Mouse (Mus musculus): ENCODE data around the gene Galnt9. TPM values are rescaled to one million over a fixed set of nuclear protein-coding genes. Genes with fewer than 3 reads are reported as not detected.

The Galnt9 gene
- polyA plus RNA-seq, 1 experiment, result 0.11 TPM

DNA sequence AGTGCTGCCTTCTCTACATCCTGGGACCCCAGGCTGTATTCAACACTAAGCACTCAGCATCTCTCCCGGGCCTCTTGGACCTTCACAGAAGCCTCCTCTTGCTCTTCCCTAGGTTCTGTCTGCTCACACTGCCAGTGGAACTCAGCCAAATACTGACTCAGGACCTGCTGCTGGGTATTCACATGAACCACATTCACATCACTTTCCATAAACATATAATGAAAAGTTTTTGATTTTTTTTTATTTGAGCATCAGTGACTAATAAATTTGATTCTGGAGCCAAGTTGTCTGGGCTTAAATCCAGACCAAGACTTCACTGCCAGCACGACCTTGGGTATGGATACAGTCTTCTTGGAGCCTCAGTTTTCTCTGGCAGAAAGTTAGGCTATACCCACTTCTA is 3.2 kb upstream of the Galnt9 start:
- H3K27me3 ChIP-seq (ENCODE audit: control insufficient read depth, insufficient read depth, insufficient read length), result peaks cover 49% of the 10 kb centered on the region
- TF ChIP-seq MAX (IDR thresholded peaks at IDR 0.05; ENCODE audit: low read depth), result no peak
- TF ChIP-seq TCF3 (IDR thresholded peaks at IDR 0.05; ENCODE audit: insufficient read length, low read depth), result no peak
- TF ChIP-seq TCF12 (IDR thresholded peaks at IDR 0.05; ENCODE audit: insufficient read depth, poor library complexity, severe bottlenecking), result no peak
- no peak for TF ChIP-seq POLR2AphosphoS2 (IDR thresholded peaks at IDR 0.05; ENCODE audit: insufficient read length, low read depth)
- TF ChIP-seq E2F4 (IDR thresholded peaks at IDR 0.05; ENCODE audit: insufficient read depth), result no peak
- no peak for TF ChIP-seq MYOG (IDR thresholded peaks at IDR 0.05; ENCODE audit: control insufficient read depth in 1 of 3, insufficient read depth in 1 of 3, insufficient read length in 2 of 3, low read depth in 2 of 3)
- no peak for TF ChIP-seq USF1 (IDR thresholded peaks at IDR 0.05; ENCODE audit: low read depth)
- no peak for TF ChIP-seq REST (IDR thresholded peaks at IDR 0.05; ENCODE audit: insufficient read depth, insufficient read length)
- no peak for TF ChIP-seq CEBPB (IDR thresholded peaks at IDR 0.05; ENCODE audit: insufficient read depth, poor library complexity, severe bottlenecking)
- TF ChIP-seq POLR2A (IDR thresholded peaks at IDR 0.05; ENCODE audit: insufficient read length, low read depth), result no peak
- no peak for TF ChIP-seq MYOD1 (IDR thresholded peaks at IDR 0.05; ENCODE audit: control insufficient read depth in 1 of 3, insufficient read length in 2 of 3, low read depth in 2 of 3)
- TF ChIP-seq SRF (IDR thresholded peaks at IDR 0.05; ENCODE audit: control insufficient read depth, insufficient read length, low read depth), result no peak
- no peaks in the 10 kb centered on the region for H3K36me3 ChIP-seq (ENCODE audit: control insufficient read depth, insufficient read depth)
- no peak overlapping the region for H3K4me3 ChIP-seq
- H3K79me2 ChIP-seq (ENCODE audit: control insufficient read depth, insufficient read depth), result no peaks in the 10 kb centered on the region
- no peak overlapping the region for H3ac ChIP-seq (ENCODE audit: control insufficient read depth, insufficient read length)
- H3K4me2 ChIP-seq (ENCODE audit: low read depth), result no peak overlapping the region

DNA sequence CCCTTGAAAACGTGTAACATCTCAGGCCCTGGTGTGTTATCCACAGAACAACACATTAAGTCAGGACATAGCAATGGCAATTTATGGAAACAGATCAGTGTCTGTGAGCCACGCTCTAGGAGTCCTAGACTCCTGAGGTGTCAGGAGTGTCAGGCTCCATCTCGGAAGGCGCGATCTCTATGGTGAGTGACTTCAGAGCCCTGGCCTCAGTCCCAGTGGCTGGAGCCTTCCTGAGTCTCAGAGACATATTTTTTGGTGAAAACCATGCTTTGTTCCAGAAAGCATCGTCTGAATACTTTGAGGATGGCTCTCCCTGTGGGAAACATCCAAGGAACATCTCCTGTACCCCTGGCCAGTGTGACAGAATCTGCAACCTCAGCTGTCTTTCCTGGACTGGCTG is 2.7 kb upstream of the Galnt9 start:
- Histone ChIP-seq H3K4me3 (no peak overlapping the region), H3K36me3 (ENCODE audit: control insufficient read depth, insufficient read depth) (no peaks in the 10 kb centered on the region), H3ac (ENCODE audit: control insufficient read depth, insufficient read length) (no peak overlapping the region), H3K27me3 (ENCODE audit: control insufficient read depth, insufficient read depth, insufficient read length) (peaks cover 52% of the 10 kb centered on the region), H3K79me2 (ENCODE audit: control insufficient read depth, insufficient read depth) (no peaks in the 10 kb centered on the region), H3K4me2 (ENCODE audit: low read depth) (no peak overlapping the region)
- TF ChIP-seq USF1 (IDR thresholded peaks at IDR 0.05; ENCODE audit: low read depth) (no peak), POLR2AphosphoS2 (IDR thresholded peaks at IDR 0.05; ENCODE audit: insufficient read length, low read depth) (no peak), REST (IDR thresholded peaks at IDR 0.05; ENCODE audit: insufficient read depth, insufficient read length) (no peak), MYOD1 (IDR thresholded peaks at IDR 0.05; ENCODE audit: control insufficient read depth in 1 of 3, insufficient read length in 2 of 3, low read depth in 2 of 3) (no peak), TCF12 (IDR thresholded peaks at IDR 0.05; ENCODE audit: insufficient read depth, poor library complexity, severe bottlenecking) (no peak), CEBPB (IDR thresholded peaks at IDR 0.05; ENCODE audit: insufficient read depth, poor library complexity, severe bottlenecking) (no peak), E2F4 (IDR thresholded peaks at IDR 0.05; ENCODE audit: insufficient read depth) (no peak), MYOG (IDR thresholded peaks at IDR 0.05; ENCODE audit: control insufficient read depth in 1 of 3, insufficient read depth in 1 of 3, insufficient read length in 2 of 3, low read depth in 2 of 3) (no peak), MAX (IDR thresholded peaks at IDR 0.05; ENCODE audit: low read depth) (no peak), POLR2A (IDR thresholded peaks at IDR 0.05; ENCODE audit: insufficient read length, low read depth) (no peak), SRF (IDR thresholded peaks at IDR 0.05; ENCODE audit: control insufficient read depth, insufficient read length, low read depth) (no peak), TCF3 (IDR thresholded peaks at IDR 0.05; ENCODE audit: insufficient read length, low read depth) (no peak)

DNA sequence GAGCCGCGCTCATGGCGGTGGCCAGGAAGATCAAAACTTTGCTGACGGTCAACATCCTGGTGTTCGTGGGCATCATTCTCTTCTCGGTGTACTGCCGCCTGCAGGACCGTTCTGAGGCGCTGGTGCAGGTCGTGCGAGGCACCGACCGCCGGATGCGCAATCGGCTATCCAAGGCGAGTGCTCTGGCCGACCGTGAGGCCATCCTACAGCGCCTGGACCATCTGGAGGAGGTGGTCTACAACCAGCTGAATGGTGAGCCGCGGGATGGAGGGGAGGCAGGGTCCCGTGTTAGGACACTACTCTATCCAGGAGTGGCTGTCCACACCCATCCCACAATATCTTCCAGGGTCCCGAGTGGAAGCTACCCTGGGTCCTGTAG is 525 bp downstream of the Galnt9 start:
- H3K27me3 ChIP-seq (ENCODE audit: control insufficient read depth, insufficient read depth, insufficient read length), result peaks cover 67% of the 10 kb centered on the region
- H3K4me3 ChIP-seq, result no peak overlapping the region
- H3K36me3 ChIP-seq (ENCODE audit: control insufficient read depth, insufficient read depth), result no peaks in the 10 kb centered on the region
- no peak overlapping the region for H3K4me2 ChIP-seq (ENCODE audit: low read depth)
- no peak overlapping the region for H3ac ChIP-seq (ENCODE audit: control insufficient read depth, insufficient read length)
- no peak for TF ChIP-seq REST (IDR thresholded peaks at IDR 0.05; ENCODE audit: insufficient read depth, insufficient read length)
- TF ChIP-seq E2F4 (IDR thresholded peaks at IDR 0.05; ENCODE audit: insufficient read depth), result no peak
- no peak for TF ChIP-seq USF1 (IDR thresholded peaks at IDR 0.05; ENCODE audit: low read depth)
- no peak for TF ChIP-seq MYOG (IDR thresholded peaks at IDR 0.05; ENCODE audit: control insufficient read depth in 1 of 3, insufficient read depth in 1 of 3, insufficient read length in 2 of 3, low read depth in 2 of 3)
- TF ChIP-seq MYOD1 (IDR thresholded peaks at IDR 0.05; ENCODE audit: control insufficient read depth in 1 of 3, insufficient read length in 2 of 3, low read depth in 2 of 3), result no peak
- H3K79me2 ChIP-seq (ENCODE audit: control insufficient read depth, insufficient read depth), result no peaks in the 10 kb centered on the region

DNA sequence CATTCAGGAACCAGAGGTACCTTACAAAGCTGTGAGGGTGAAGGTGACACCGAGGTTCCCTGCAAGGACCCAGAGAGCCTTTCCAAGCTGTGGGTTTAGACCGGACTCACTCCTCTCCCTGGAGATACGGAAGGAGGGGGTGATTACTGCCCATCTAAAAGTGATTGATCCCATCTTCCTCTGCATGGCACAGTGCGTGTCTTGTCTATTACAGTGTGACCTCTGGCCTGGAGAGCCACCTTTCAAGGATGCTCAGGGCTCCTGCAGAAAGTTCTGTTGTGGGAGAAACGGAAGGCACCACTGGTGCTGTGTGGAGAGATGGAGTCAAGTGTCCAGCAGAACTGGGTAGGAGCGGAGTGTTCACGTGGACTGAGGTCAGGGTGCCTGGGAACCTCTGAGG is 1.2 kb downstream of the Galnt9 start:
- TF ChIP-seq TCF12 (IDR thresholded peaks at IDR 0.05; ENCODE audit: insufficient read depth, poor library complexity, severe bottlenecking) (no peak), TCF3 (IDR thresholded peaks at IDR 0.05; ENCODE audit: insufficient read length, low read depth) (no peak), REST (IDR thresholded peaks at IDR 0.05; ENCODE audit: insufficient read depth, insufficient read length) (no peak), POLR2A (IDR thresholded peaks at IDR 0.05; ENCODE audit: insufficient read length, low read depth) (no peak), SRF (IDR thresholded peaks at IDR 0.05; ENCODE audit: control insufficient read depth, insufficient read length, low read depth) (no peak), E2F4 (IDR thresholded peaks at IDR 0.05; ENCODE audit: insufficient read depth) (no peak)
- H3K4me2 ChIP-seq (ENCODE audit: low read depth), result no peak overlapping the region
- peaks cover 72% of the 10 kb centered on the region for H3K27me3 ChIP-seq (ENCODE audit: control insufficient read depth, insufficient read depth, insufficient read length)
- no peak overlapping the region for H3ac ChIP-seq (ENCODE audit: control insufficient read depth, insufficient read length)
- H3K36me3 ChIP-seq (ENCODE audit: control insufficient read depth, insufficient read depth), result no peaks in the 10 kb centered on the region
- H3K4me3 ChIP-seq, result no peak overlapping the region
- no peaks in the 10 kb centered on the region for H3K79me2 ChIP-seq (ENCODE audit: control insufficient read depth, insufficient read depth)

DNA sequence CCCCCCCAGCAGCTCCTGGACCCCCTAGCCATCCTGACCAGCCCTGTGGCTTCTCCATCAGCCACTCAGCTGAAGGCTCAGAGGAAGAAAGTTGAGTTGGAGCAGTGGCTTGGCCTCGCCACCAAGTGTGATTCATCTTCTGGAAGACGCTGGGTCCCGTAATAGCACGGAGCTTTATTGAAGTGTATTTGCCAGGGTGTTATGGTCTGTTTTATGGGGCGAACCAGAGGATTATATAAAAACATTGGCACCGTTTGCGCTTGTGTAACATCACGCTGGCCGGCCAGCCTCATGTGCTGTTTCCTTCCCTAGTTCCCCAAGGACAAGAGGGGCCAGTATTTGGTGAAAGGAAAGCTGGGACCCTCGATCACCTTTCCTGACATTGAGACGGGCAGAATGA is 2.0 kb downstream of the Galnt9 start:
- Histone ChIP-seq H3K27me3 (ENCODE audit: control insufficient read depth, insufficient read depth, insufficient read length) (peaks cover 78% of the 10 kb centered on the region), H3K36me3 (ENCODE audit: control insufficient read depth, insufficient read depth) (no peaks in the 10 kb centered on the region), H3K79me2 (ENCODE audit: control insufficient read depth, insufficient read depth) (no peaks in the 10 kb centered on the region), H3ac (ENCODE audit: control insufficient read depth, insufficient read length) (no peak overlapping the region), H3K4me3 (no peak overlapping the region), H3K4me2 (ENCODE audit: low read depth) (no peak overlapping the region)
- TF ChIP-seq POLR2AphosphoS2 (IDR thresholded peaks at IDR 0.05; ENCODE audit: insufficient read length, low read depth) (no peak), TCF12 (IDR thresholded peaks at IDR 0.05; ENCODE audit: insufficient read depth, poor library complexity, severe bottlenecking) (no peak), MYOG (IDR thresholded peaks at IDR 0.05; ENCODE audit: control insufficient read depth in 1 of 3, insufficient read depth in 1 of 3, insufficient read length in 2 of 3, low read depth in 2 of 3) (no peak), TCF3 (IDR thresholded peaks at IDR 0.05; ENCODE audit: insufficient read length, low read depth) (no peak), MYOD1 (IDR thresholded peaks at IDR 0.05; ENCODE audit: control insufficient read depth in 1 of 3, insufficient read length in 2 of 3, low read depth in 2 of 3) (no peak), SRF (IDR thresholded peaks at IDR 0.05; ENCODE audit: control insufficient read depth, insufficient read length, low read depth) (no peak), POLR2A (IDR thresholded peaks at IDR 0.05; ENCODE audit: insufficient read length, low read depth) (no peak), USF1 (IDR thresholded peaks at IDR 0.05; ENCODE audit: low read depth) (no peak), CEBPB (IDR thresholded peaks at IDR 0.05; ENCODE audit: insufficient read depth, poor library complexity, severe bottlenecking) (no peak), MAX (IDR thresholded peaks at IDR 0.05; ENCODE audit: low read depth) (no peak), REST (IDR thresholded peaks at IDR 0.05; ENCODE audit: insufficient read depth, insufficient read length) (no peak), E2F4 (IDR thresholded peaks at IDR 0.05; ENCODE audit: insufficient read depth) (no peak)

Data from myocyte (in vitro differentiated cells).